Mouse (Mus musculus) heart, adult 10 weeks (tissue): ENCODE results near the gene B3gat1. TPM values are rescaled to one million over a fixed set of nuclear protein-coding genes. Genes with fewer than 3 reads are reported as not detected.

Experiments
- polyA plus RNA-seq: library from polyadenylated mRNA; stranded (reverse); fragments of 350-450 nt; fragmentation: Illumina TruSeq; extraction: RNeasy Lipid Tissue Mini Kit (QIAGEN cat#74804); gene quantifications from one replicate; pipeline ENCODE4 v1.2.3, GENCODE M21; 2014; ENCODE audit warnings: low read depth, low replicate concordance

Gene B3gat1
- not detected for polyA plus RNA-seq

DNA sequence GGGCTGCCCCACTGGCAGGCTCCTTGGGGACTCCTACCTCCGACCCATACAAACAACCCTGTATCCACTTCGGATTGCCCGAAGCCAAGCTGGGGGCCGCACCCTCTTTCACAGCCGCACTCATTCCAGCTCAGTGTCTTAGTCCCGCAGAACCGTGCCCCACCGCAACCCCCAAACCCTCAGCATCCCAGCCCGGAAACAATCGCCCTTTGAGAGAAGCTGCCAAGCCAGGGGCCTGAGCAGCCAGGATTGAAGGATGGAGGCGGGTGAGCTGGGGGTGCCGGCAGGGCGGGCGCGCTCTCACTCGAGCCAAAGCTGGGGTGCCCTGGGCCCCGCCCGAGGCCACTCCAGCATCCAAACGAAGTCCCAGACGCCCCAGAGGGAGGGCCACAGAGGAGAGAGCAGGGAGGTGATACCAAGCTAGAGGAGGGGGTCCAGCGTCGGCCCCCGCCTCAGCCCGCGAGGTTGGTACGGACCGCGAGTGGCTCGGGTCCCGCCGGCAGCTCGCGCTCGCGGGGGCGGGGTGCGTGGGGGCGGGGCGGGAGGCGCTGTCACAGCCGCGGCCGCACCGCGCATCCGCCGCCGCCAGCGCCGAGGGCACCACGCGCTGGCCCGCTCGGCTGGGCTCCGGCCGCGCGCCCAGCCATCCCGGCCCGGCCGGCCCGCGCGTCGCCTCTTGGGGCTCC is at the start of gene B3gat1:
TSS of gene B3gat1 (plus strand) at position 523 of the 686 bp plus-strand sequence.

DNA sequence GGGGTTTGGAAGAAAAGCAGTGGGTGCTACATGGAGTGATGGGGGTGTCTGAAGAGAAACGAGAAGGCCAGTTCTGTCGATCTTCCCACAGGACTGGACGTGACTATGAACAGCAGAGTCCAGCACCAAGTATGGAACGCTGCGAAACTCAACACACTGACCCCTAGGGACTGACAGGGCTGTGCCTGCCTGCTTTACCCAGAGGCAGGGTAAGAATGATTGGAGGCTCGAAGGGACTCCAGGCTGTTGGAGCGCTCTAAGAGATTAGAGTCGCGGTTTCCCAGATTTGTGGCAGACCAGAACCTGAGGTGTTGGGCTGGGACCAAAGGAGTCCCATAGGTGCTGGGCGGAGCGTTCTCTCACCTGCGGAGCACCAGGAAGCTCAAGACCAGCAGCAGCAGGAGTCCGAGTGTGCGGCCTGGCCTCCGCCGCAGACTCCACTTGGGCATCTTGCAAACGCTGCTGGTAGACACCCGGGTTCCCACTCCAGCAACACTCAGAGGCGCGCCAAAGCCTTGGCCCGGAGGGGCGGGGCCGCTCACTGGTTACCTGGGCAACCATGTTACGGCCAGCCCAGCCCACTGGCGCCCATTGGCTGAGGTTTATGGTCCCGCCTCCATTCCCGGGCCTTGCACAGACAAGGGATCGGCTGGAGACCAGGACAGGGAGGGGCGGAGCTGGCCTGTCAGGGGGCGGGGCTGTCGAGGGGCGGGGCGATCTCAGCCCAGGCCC is 72.6 kb downstream of the B3gat1 start, which contains the start of gene Glb1l2:
TSS of gene Glb1l2 (minus strand) at position 534 of the 732 bp plus-strand sequence.

Other genes starting within 250 kb of the B3gat1 start
- 0.89 TPM for gene Glb1l2, start 72.7 kb downstream of the B3gat1 start, polyA plus RNA-seq
- not detected for gene Glb1l3, start 127.2 kb downstream of the B3gat1 start, polyA plus RNA-seq
- gene Gm1110, start 189.4 kb downstream of the B3gat1 start, polyA plus RNA-seq: not detected